Mouse (Mus musculus) large intestine, adult 2 months (tissue): ENCODE measurements around the gene Wdr66. TPM values are rescaled to one million over a fixed set of nuclear protein-coding genes. Genes with fewer than 3 reads are reported as not detected.

ENCODE experiments used
- DNase-seq: peaks from one replicate; pipeline ENCODE4 v3.0.0-alpha.2; 2012; ENCODE audit warnings: low read depth, low spot score
- WGBS: fragments of 180-500 bp; shearing (Covaris S2); methylation state at CpG from one replicate; pipeline ENCODE4 v1.1.7; 2018; 5-methylcytosine and 5-hydroxymethylcytosine counted together
- polyA plus RNA-seq: library from polyadenylated mRNA; depleted of rRNA; stranded (reverse); fragments of >200 nt; gene quantifications from 2 replicates; pipeline ENCODE4 v1.2.3, GENCODE M21; 2012

Wdr66 gene
- polyA plus RNA-seq, 1 experiment = 0.32 TPM

DNA sequence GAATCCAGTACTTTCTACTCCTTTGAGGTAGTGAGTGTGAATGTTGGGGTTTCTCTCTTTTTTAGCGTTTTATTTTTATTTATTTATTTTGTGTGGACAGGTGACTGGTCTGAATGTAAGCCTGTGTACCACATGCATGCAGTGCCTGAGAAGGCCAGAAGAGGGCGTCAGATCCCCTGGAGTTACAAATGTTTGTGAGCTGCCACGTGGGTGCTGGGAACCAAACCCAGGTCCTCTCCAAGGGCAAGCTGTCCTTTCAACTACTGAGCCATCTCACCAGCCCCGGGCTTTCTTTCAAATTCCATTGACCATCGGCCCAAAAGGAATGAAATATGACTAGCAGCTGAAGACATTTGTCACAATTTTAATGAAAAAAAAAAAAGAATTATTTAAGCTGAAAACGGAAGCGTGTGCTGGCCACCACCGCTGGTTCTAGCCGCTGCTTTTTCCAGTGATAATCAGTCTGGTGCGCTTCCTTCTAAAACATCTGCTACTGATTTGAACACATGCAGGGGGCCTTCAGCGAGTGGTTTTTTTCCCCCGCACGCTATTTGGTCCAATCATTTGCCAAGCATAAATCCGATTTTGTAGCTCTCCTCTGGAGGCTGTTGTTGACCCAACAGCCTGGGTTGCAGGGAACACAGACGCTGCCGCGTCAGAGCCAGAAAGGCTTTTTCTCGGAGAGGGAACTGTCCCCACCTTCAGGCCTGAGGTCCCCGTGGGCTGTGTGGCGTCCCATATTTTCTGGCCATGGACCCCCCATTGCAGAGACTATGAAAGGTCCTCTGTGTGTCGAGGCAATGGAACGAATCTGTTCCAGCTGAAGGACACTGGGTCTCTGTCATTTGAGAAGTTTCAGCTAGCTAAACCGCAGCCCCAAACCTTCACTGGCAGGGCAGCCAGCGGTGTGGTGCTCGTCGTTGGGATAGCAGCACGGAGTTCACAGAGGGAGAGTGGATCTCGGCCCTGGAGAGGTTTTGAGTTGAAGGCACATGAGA is 16.9 kb downstream of the Wdr66 start:
- no peak for DNase-seq
- 83% methylated on average over 28 of the region's 28 CpGs for WGBS

DNA sequence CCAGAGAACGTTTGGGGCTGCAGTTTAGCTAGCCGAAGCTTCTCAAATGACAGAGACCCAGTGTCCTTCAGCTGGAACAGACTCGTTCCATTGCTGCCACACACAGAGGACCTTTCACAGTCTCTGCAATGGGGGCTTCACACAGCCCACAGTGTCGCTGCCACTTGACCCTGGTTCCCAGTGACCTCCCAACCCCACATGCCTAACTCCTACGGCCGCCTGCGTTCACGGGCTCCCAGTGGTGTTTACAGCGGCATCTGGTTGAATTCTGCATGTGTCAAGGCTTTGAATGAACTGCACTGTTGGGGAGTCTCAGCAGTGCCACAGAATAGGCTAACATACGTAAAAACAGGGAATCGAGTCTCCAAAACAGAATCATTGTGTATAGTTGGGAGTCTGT is 19.0 kb downstream of the Wdr66 start:
- 67% methylated on average over 11 of the region's 11 CpGs for WGBS
- no peak for DNase-seq

- DNase-seq = no peak
- 74% methylated on average over 5 of the region's 5 CpGs for WGBS
Measured at GRCm38 (mm10) chr5:123272927-123273326, 21.0 kb downstream of the Wdr66 start.

- WGBS = 73% methylated on average over 9 of the region's 9 CpGs
- no peak for DNase-seq
Measured at GRCm38 (mm10) chr5:123276636-123277341, 24.9 kb downstream of the Wdr66 start.

DNA sequence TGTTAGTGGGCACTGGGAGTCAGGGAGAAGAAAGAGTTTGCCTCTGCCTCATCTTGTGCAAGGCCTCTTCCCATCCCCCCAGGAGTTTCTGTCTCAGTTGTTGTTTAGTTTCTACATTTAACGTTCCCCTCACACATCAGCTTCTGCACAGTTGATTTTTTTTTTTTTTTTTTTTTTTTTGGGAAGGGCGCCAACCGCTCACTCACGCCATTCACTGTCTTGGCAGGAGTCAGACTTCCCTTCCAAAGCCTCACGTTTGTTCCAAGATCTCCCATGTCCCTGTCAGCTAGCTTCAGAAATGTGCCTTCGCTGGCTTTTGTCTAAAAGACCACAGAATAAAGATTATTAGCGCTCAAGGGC is 25.4 kb downstream of the Wdr66 start:
- DNase-seq = no peak

GRCm38 (mm10) chr5:123277704-123278103 is 25.8 kb downstream of the Wdr66 start:
- 69% methylated on average over 4 of the region's 4 CpGs for WGBS
- no peak for DNase-seq

More for the DNA sequence above, 25.4 kb downstream of the Wdr66 start:
- 42% methylated on average over 7 of the region's 7 CpGs for WGBS

GRCm38 (mm10) chr5:123279248-123279647 is 27.3 kb downstream of the Wdr66 start:
- 75% methylated on average over 4 of the region's 4 CpGs for WGBS
- DNase-seq = no peak

DNA sequence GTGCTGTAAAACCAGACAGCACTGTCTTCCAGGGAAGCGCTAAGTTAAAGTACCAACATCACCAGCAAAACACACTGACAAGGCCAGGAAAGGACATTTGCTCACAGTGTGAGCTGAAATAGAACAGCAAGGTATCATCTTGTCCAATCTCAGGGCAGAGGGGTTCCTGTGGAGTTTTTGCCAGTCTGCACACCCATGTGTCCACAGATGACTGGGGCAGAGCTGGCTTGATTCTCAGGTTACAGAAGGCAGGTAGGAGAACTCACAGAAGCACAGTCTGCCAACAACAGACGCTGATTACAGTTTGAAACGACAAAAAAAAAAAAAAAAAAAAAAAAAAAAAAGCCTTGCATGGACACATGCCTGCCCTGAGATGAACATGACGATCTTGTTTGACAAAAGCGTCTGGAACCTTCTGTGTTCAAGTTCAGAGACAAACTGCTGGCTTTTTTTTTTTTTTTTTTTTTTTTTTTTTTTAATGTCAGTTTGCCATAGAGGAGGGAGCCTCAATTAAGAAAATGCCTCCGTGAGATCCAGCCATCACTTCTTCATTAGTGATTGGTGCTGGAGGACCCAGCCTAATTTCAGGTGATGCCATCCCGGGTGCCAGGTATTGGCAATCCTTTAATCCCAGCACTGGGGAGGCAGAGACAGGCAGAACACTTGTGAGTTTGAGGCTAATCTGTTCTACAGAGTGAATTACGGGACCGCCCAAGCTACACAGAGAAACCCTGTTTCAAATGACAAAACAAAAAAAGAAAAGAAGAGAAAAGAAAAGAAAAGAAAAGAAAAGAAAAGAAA is 29.6 kb downstream of the Wdr66 start:
- no peak for DNase-seq
- 67% methylated on average over 9 of the region's 9 CpGs for WGBS

DNA sequence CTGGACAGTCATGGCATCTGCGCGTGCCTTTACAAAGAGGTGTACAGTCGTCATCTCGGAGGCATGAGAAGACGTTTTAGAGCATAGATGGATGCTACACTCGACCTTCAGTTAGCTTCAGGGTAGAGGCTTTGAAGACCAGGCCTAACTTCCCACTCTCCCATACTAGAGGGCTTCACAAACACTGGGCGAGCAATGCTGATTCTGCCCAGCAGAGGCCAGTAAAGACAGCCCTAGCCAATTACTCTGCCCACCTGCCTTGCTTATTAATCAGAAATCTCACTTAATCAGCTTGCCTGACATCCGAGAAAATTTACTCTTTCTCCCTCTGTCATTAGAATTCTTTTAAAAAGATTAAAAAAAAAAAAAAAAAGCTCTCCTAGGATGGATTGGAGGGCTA is 33.3 kb downstream of the Wdr66 start:
- DNase-seq = no peak
- WGBS = 42% methylated on average over 8 of the region's 8 CpGs

GRCm38 (mm10) chr5:123288079-123288478 is 36.2 kb downstream of the Wdr66 start:
- DNase-seq = no peak
- 79% methylated on average over 5 of the region's 5 CpGs for WGBS

DNA sequence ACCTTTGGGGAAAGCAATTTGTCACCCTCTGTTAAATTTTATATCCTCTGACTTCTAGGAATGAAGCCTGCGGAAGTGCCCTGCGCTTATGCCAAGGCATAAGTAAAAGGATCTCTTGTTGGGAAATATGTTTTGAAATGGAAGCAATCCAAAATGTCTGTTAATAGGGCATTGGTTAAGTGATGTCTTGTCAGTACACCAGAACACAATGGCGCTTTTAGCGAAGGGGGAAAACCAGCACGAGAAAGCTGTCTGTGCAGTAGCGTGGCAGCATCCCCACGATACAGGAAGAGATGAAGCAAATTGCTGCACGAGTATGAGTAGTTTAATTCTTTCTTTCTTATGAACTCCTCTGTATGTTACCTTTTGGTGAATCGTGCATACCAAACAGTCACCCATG is 42.8 kb downstream of the Wdr66 start:
- DNase-seq = no peak
- WGBS = 82% methylated on average over 9 of the region's 9 CpGs

- DNase-seq = no peak
- WGBS = 70% methylated on average over 12 of the region's 12 CpGs
Measured at GRCm38 (mm10) chr5:123296224-123296806, 44.4 kb downstream of the Wdr66 start.

- 57% methylated on average over 23 of the region's 23 CpGs for WGBS
- no peak for DNase-seq
Measured at GRCm38 (mm10) chr5:123296972-123297754, 45.3 kb downstream of the Wdr66 start.

- no peak for DNase-seq
- WGBS = 68% methylated on average over 7 of the region's 7 CpGs
Measured at GRCm38 (mm10) chr5:123297830-123298229, 45.9 kb downstream of the Wdr66 start.

GRCm38 (mm10) chr5:123298526-123298925 is 46.6 kb downstream of the Wdr66 start:
- WGBS = 91% methylated on average over 6 of the region's 6 CpGs
- no peak for DNase-seq

- DNase-seq = no peak
- 65% methylated on average over 8 of the region's 8 CpGs for WGBS
Measured at GRCm38 (mm10) chr5:123300496-123301034, 48.7 kb downstream of the Wdr66 start.

DNA sequence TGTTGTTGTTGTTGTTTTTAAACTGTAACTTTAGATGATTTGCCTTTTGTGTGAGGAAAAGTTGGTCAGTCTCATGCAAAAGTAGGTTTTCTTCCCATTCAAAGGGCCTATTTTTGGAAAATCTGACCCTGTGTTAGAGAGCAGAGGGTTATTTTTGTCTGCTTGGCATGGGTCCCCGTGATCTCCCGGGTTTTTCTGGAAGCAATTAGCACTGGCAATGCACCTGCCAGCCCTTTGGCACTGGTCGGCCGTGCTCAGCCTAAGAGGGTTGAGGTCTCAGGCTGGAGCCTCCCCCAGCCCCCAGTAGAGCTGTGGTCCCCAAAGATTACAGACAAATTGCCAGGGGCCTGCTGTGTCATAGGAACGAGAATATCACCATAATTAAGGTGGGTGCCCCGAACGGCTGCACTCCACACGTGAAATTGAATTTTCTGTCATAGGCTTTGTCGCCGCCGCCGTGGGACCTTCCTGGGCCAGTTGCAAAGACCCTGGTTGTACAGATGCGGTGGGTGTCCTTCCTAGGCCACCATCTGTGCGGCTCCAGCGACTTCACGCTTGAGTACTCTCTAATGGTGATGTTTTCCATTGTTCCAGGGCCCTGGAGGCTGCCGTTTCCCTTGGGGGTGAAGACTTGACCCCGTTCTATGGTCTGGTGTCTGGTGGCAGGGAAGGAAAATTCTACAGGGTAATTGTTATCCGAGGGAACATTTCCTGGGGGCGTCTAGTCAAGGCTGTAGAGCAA is 50.0 kb downstream of the Wdr66 start:
- WGBS = 72% methylated on average over 20 of the region's 20 CpGs
- DNase-seq = no peak
